Mouse (Mus musculus): ENCODE measurements around the gene Foxd3.

GRCm38 (mm10) chr4:99641920-99642319 is 14.2 kb upstream of the Foxd3 start:
- TF ChIP-seq POLR2A (IDR thresholded peaks at IDR 0.05; ENCODE audit: insufficient read depth, low read length) (no peak), CTCF (IDR thresholded peaks at IDR 0.05; ENCODE audit: low read depth, low read length) (no peak), EP300 (IDR thresholded peaks at IDR 0.05; ENCODE audit: insufficient read depth, low read depth, low read length) (no peak)

Data from ES-Bruce4 (cell line).